11 mouse cellular contexts compared by ENCODE assay signal in the genomic region with DNA sequence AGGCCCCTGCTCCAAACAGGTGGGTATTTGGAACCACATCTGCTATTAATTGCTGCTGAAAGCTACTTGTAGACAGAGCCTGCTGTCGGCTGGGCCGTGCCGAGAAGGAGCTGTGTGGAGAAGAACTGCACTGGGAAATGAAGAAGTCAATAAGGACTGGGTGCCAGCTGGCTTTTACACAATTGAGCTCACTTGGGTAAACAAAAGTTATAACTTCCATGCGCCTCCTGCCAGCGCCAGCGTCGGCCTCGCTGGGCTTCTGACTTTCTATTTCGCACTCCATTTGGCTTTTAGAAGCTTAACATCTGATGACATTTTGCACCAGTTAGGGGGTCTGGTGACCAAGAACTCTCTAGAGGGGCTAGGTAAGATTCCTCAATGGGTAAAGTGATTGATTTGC.
DNase-seq lines count a peak whose midpoint lies in the region; ATAC-seq and TF ChIP-seq lines count a peak whose summit lies in the region.
"Had no signal": no experiment of that assay in that cellular context is flagged by ENCODE, and none has a peak within 500 bp of the region (broad histone marks: within the 10 kb centered on the region; RNA-seq: fewer than 3 reads in every experiment).

No protein-coding gene starts in this region.

- H3K9me3 ChIP-seq in forebrain, embryonic 14.5 days (replicated peaks; ENCODE audit: control insufficient read depth, low read length), result no peaks in the 10 kb centered on the region
- no peaks in the 10 kb centered on the region for H3K9me3 ChIP-seq in forebrain, embryonic 10.5 days
- H3K9me3 ChIP-seq in embryonic facial prominence, embryonic 11.5 days (replicated peaks; ENCODE audit: control insufficient read depth, low read length), result no peaks in the 10 kb centered on the region
- H3K9me3 ChIP-seq in lung, embryonic 14.5 days (ENCODE audit: low read depth, low read length), result no peaks in the 10 kb centered on the region
- H3K9me3 ChIP-seq: liver, embryonic 13.5 days had no signal

- H3K9ac ChIP-seq in forebrain, embryonic 14.5 days (ENCODE audit: low read length), result no peak overlapping the region
- no peak overlapping the region for H3K9ac ChIP-seq in embryonic facial prominence, embryonic 11.5 days (replicated peaks; ENCODE audit: low read length)
- H3K9ac ChIP-seq in lung, embryonic 14.5 days, result no peak overlapping the region
- H3K9ac ChIP-seq: liver, embryonic 13.5 days had no signal

- no peak for TF ChIP-seq CTCF in layer of hippocampus, adult 2 months (conservative IDR thresholded peaks at IDR 0.05)
- no peak for TF ChIP-seq CTCF in lung, embryonic 14.5 days (IDR thresholded peaks at IDR 0.05; ENCODE audit: low read depth)

- no peak overlapping the region for H3K4me3 ChIP-seq in forebrain, embryonic 14.5 days (ENCODE audit: low read depth, low read length)
- H3K4me3 ChIP-seq in forebrain, embryonic 10.5 days, result no peak overlapping the region
- H3K4me3 ChIP-seq in layer of hippocampus, adult 2 months, result no peak overlapping the region
- no peak overlapping the region for H3K4me3 ChIP-seq in embryonic facial prominence, embryonic 11.5 days (ENCODE audit: low read depth, low read length)
- H3K4me3 ChIP-seq in lung, embryonic 14.5 days (ENCODE audit: low read depth, low read length), result no peak overlapping the region
- H3K4me3 ChIP-seq: liver, embryonic 13.5 days had no signal

- 68% methylated on average over 9 of the region's 9 CpGs for WGBS in forebrain, embryonic 14.5 days
- WGBS in forebrain, embryonic 10.5 days, result 73% methylated on average over 9 of the region's 9 CpGs
- WGBS in embryonic facial prominence, embryonic 11.5 days, result 54% methylated on average over 9 of the region's 9 CpGs
- WGBS in lung, embryonic 14.5 days, result 66% methylated on average over 9 of the region's 9 CpGs

- H3K36me3 ChIP-seq in forebrain, embryonic 14.5 days (ENCODE audit: control insufficient read depth, insufficient read depth, low read length), result no peaks in the 10 kb centered on the region
- no peaks in the 10 kb centered on the region for H3K36me3 ChIP-seq in forebrain, embryonic 10.5 days (replicated peaks)
- H3K36me3 ChIP-seq in embryonic facial prominence, embryonic 11.5 days (replicated peaks; ENCODE audit: control insufficient read depth, insufficient read depth, low read depth, low read length), result no peaks in the 10 kb centered on the region
- H3K36me3 ChIP-seq in lung, embryonic 14.5 days (ENCODE audit: insufficient read depth), result no peaks in the 10 kb centered on the region
- H3K36me3 ChIP-seq: liver, embryonic 13.5 days had no signal

- DNase-seq in forebrain, embryonic 14.5 days (ENCODE audit: low spot score), result peak; percentile 48
- DNase-seq in forebrain, embryonic 10.5 days (ENCODE audit: extremely low spot score, low spot score), result no peak
- peak in 1 of 2 experiments; percentile 48 for DNase-seq in layer of hippocampus, adult 2 months (ENCODE audit: low spot score in 2 of 2)
- DNase-seq in layer of hippocampus, adult 9-10 months (ENCODE audit: low spot score), result no peak
- DNase-seq in embryonic facial prominence, embryonic 11.5 days (ENCODE audit: low spot score), result peak; percentile 43
- DNase-seq in lung, embryonic 14.5 days, result peak; percentile 32
- no peak for DNase-seq in Muller cell, postnatal 12 days (ENCODE audit: inconsistent ontology term)
- DNase-seq in adrenal gland, postnatal 4 days (ENCODE audit: low spot score in 2 of 2), result no peak
- DNase-seq: B cell, adult 2 months; liver, embryonic 13.5 days had no signal

- H3K4me2 ChIP-seq in forebrain, embryonic 14.5 days (ENCODE audit: low read length), result no peak overlapping the region
- H3K4me2 ChIP-seq in embryonic facial prominence, embryonic 11.5 days (ENCODE audit: low read depth, low read length), result no peak overlapping the region
- H3K4me2 ChIP-seq in lung, embryonic 14.5 days, result no peak overlapping the region
- H3K4me2 ChIP-seq: liver, embryonic 13.5 days had no signal

- H3K27ac ChIP-seq in forebrain, embryonic 14.5 days (ENCODE audit: low read depth, low read length), result no peak overlapping the region
- H3K27ac ChIP-seq in forebrain, embryonic 10.5 days, result no peak overlapping the region
- H3K27ac ChIP-seq in layer of hippocampus, adult 2 months, result peak overlapping the region; percentile 87
- H3K27ac ChIP-seq in embryonic facial prominence, embryonic 11.5 days (replicated peaks; ENCODE audit: low read depth, low read length), result no peak overlapping the region
- H3K27ac ChIP-seq in lung, embryonic 14.5 days (ENCODE audit: low read depth), result no peak overlapping the region
- H3K27ac ChIP-seq: liver, embryonic 13.5 days had no signal

- peak; percentile 17; the same call in 1 of the 2 replicates for ATAC-seq in forebrain, embryonic 14.5 days
- ATAC-seq in embryonic facial prominence, embryonic 11.5 days (replicated peaks; ENCODE audit: insufficient number of reproducible peaks, low FRiP score, low TSS enrichment, low read depth), result no peak
- ATAC-seq in lung, embryonic 14.5 days (ENCODE audit: insufficient read depth), result no peak
- ATAC-seq: midbrain, embryonic 16.5 days had no signal

- no peaks in the 10 kb centered on the region for H3K4me1 ChIP-seq in forebrain, embryonic 14.5 days (ENCODE audit: control insufficient read depth, insufficient read depth, low read length)
- H3K4me1 ChIP-seq in forebrain, embryonic 10.5 days, result peaks cover 13% of the 10 kb centered on the region
- no peaks in the 10 kb centered on the region for H3K4me1 ChIP-seq in embryonic facial prominence, embryonic 11.5 days (ENCODE audit: control insufficient read depth, insufficient read depth, low read length)
- H3K4me1 ChIP-seq in lung, embryonic 14.5 days (ENCODE audit: insufficient read depth), result no peaks in the 10 kb centered on the region
- H3K4me1 ChIP-seq: liver, embryonic 13.5 days had no signal

- no peaks in the 10 kb centered on the region for H3K27me3 ChIP-seq in forebrain, embryonic 14.5 days (replicated peaks; ENCODE audit: control insufficient read depth, insufficient read depth, low read length)
- no peaks in the 10 kb centered on the region for H3K27me3 ChIP-seq in forebrain, embryonic 10.5 days (ENCODE audit: poor library complexity, severe bottlenecking)
- no peaks in the 10 kb centered on the region for H3K27me3 ChIP-seq in embryonic facial prominence, embryonic 11.5 days (ENCODE audit: control insufficient read depth, insufficient read depth, low read length)
- H3K27me3 ChIP-seq in lung, embryonic 14.5 days (ENCODE audit: insufficient read depth, low read length), result no peaks in the 10 kb centered on the region
- H3K27me3 ChIP-seq: liver, embryonic 13.5 days had no signal

Comparison
In these comparisons a context has a peak if more than half of its experiments do, and no peak if none do; other contexts are left out.
1. DNase-seq: peak in forebrain, embryonic 14.5 days (single experiment), embryonic facial prominence, embryonic 11.5 days (single experiment) and lung, embryonic 14.5 days (single experiment); none in forebrain, embryonic 10.5 days (single experiment), layer of hippocampus, adult 9-10 months (single experiment), Muller cell, postnatal 12 days (single experiment) and adrenal gland, postnatal 4 days (0 of 2).